Mouse (Mus musculus): ENCODE measurements around the gene Rab43.

DNA sequence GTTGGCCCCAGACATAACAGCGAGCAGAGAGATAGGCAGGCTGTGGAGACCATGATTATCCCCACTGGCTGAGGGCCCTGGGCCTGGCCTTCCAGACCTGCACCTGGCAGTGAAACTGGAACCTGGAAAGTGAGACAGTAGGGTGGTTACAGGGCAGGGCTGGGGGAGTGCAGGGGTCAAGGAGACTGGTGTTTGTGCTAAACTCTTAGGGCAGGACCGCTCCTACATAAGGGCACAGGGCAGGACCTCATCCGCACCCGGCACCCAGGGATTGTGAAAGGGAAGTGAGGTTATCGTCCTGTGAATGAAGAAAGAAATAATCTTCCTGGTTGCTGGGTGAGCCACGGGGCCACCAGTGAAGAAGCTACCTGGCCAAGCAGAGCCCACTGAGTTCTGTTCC lies 22.2 kb downstream of the Rab43 start:
- TF ChIP-seq MAX (IDR thresholded peaks at IDR 0.05; ENCODE audit: low read depth) (no peak), POLR2A (IDR thresholded peaks at IDR 0.05; ENCODE audit: insufficient read length, low read depth) (no peak), TCF12 (IDR thresholded peaks at IDR 0.05; ENCODE audit: insufficient read depth, poor library complexity, severe bottlenecking) (no peak), E2F4 (IDR thresholded peaks at IDR 0.05; ENCODE audit: insufficient read depth) (no peak), POLR2AphosphoS2 (IDR thresholded peaks at IDR 0.05; ENCODE audit: insufficient read length, low read depth) (no peak), USF1 (IDR thresholded peaks at IDR 0.05; ENCODE audit: low read depth) (no peak), SRF (IDR thresholded peaks at IDR 0.05; ENCODE audit: control insufficient read depth, insufficient read length, low read depth) (no peak)

Measured in myocyte (in vitro differentiated cells).